Mouse (Mus musculus) erythroblast, adult 5-6 weeks (primary cell): ENCODE data around the gene Gm10842. TPM values are rescaled to one million over a fixed set of nuclear protein-coding genes. Genes with fewer than 3 reads are reported as not detected.

ENCODE experiments used
- ATAC-seq: replicated peaks from 2 replicates; pipeline ENCODE4 v1.8.0; 2016; ENCODE audit warnings: moderate number of reproducible peaks, mild to moderate bottlenecking, moderate TSS enrichment, inconsistent platforms; ENCODE audit not compliant: poor library complexity, low FRiP score, severe bottlenecking
- total RNA-seq, 2 experiments: library from RNA; stranded (forward) in 1 of 2; stranded (reverse) in 1 of 2; fragments of 150-400 nt in 1 of 2; fragments of 200-764, 138-1000 nt in 1 of 2; gene quantifications; 2 replicates each; pipeline versions ENCODE4 v1.2.3 to v1.2.4; 2015 to 2017; ENCODE audit warnings: low replicate concordance in 2 of 2

Gm10842 gene
- total RNA-seq, 2 experiments from 2014 or later: not detected

DNA sequence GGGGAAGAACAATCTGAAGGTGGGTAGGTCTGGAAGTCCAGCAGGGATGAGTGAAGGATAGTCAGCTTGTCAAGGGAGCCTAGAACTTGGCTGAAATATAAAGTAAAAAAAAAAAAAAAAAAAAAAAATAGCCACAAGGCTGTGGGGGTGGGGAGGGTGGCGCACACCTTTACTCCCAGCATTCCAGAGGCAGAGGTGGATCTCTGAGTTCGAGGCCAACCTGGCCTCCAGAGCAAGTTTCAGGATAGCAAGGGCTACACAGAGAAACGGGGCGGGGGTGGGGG is 5.3 kb downstream of the Gm10842 start:
- ATAC-seq: no peak

GRCm38 (mm10) chr11:105152357-105152899 is 5.7 kb downstream of the Gm10842 start:
- peak; percentile 62 for ATAC-seq

DNA sequence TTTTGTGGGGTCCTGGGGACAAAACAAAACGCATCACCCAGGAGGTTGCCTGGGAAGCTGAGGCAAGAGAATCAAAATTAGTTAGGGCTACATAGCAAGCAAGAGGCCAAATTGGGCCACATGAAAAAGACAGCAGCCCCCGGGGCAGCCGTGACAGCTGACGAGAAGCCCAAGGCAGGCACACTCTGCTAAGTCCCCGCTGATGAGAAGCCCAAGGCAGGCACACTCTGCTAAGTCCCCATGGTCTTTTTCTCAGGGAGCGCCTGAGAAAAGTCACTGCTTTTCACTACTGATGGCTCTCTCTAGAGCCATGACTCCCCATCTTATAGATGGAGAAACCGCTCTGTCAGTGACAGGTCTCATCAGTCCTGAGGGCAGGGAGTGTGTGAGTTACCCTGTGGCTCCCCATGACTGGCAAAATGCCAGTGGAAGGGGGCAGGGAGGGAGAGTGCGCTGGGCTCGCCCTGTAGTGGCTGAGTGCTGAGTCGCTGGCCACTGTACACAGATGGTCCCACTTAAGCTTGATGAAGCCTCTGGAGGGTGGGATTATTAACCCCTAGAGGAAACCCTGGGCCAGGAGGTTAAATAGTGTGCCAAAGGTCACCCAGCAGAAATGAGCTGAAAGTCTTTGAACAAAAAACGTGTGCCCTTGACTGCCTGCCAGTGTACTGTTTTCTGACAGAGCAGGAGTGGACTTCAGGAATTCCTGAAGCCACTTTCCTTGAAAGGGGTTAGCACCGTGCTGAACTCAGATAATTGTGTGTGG is 6.6 kb downstream of the Gm10842 start:
- peak; percentile 66 for ATAC-seq

- no peak for ATAC-seq
These were observed 9.2 kb downstream of the Gm10842 start for GRCm38 (mm10) chr11:105155915-105156314.

- no peak for ATAC-seq
These were observed 10.1 kb downstream of the Gm10842 start for GRCm38 (mm10) chr11:105156748-105157267.

DNA sequence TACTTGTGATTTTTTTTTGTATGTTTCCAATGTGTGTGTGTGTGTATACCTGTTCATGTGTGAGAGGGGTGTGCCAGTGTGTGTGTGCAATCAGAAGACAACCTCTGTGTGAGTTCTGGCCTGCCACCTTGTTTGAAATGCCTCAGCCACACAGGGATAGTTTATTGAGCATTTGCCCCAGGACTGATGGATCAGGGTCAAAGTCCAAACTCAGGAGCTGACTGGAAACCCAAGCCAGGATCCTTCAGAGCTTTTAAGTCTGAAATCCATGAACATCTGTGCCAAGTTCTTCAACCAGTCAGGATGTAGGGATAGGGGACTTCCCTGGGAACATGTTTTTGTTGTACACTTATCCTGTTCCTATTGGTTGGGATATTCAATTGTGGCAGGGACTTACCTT is 11.4 kb downstream of the Gm10842 start:
- ATAC-seq: no peak

DNA sequence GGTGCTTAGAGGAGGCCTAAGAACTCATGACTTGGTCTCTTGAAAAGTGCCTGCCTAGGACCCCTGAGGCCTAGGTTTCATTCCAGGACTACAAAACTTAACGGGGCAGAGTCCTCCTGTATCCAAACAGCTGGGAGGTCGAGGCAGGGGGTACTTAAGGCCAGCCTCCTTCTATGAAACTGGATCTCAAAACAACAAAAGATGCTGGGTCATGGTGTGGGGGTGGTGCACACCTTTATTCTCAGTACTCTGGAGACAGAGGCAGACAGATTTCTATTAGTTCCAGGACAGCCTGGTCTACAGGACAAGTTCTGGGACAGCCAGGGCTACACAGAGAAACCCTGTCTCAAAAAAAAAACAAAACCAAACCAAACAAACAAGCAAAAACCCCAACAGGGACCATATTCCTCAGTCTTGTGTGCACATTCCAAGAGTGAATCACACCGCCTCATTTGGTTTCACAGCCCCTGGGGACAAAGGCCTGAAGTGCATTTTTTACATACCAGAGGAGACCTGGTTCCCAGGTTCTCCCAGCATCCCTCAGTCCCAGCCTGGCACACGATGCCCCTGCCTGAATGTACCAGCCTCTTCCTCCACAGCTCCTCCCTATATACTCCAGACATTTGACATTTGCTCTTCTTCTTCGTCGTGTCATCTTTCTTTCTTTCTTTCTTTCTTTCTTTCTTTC is 13.1 kb downstream of the Gm10842 start:
- ATAC-seq: no peak

DNA sequence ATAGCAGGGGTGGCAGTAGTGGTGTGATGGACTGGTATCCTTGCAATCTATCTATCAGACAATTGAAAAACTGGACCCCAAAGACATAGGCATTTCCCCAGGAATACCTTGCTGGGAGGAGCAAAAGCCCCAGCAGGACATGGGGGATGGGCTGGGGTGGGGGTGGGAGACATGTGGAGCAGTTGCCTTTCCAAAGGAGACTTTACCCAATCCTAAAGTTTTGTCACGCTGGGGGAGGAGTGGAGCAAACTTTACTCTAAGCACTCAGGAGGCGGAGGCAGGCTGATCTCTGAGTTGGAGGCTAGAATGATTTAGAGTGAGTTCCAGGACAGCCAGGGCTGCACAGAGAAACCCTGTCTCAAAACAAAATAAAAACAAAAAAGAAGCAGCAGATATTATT is 14.7 kb downstream of the Gm10842 start:
- ATAC-seq: no peak

- peak; percentile 37; the same call in 1 of the 2 replicates for ATAC-seq
These were observed 18.1 kb downstream of the Gm10842 start for GRCm38 (mm10) chr11:105164516-105165510.

DNA sequence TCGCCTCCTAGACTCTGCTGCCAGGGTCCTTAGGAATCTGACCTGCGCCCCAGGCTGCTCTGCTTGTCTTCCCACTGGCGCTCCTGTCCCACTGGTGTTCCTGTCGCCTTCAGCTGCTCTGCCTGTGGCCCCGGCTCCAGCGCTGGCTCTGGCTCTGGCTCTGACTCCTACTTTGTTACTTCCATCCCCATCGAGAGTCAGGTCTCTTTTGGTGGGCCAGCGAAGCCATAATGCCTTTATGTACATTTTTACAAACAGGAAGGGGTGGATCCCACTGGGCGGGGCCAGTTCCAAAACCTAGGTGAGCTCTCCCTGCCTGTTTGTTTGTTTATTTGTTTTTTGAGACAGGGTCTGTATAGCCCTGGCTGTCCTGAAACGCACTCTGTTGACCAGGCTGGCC is 20.1 kb downstream of the Gm10842 start:
- ATAC-seq: no peak

- no peak for ATAC-seq
These were observed 31.8 kb downstream of the Gm10842 start, which contains the start of gene Tlk2 for GRCm38 (mm10) chr11:105178516-105178915. Gene Tlk2 (plus strand): TSS chr11:105178807.

DNA sequence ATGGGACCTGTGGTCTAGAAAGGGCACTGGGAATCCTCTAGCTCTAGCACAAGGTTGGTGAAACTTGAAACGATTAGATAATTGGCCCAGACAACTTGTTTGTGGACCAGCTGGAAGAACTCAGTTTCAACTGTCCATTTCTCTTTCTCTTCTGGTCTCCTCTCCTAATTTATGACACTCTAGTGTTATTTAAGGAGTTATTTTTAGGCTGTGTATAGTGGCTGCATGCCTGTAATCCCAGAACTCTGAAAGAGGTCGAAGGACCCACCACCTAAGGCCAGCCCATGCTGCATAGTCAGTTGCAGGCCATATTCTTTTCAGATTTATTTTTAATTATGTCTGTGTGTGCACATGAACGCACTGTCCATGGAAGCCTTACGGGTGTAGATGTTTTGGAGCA is 32.8 kb downstream of the Gm10842 start:
- no peak for ATAC-seq

DNA sequence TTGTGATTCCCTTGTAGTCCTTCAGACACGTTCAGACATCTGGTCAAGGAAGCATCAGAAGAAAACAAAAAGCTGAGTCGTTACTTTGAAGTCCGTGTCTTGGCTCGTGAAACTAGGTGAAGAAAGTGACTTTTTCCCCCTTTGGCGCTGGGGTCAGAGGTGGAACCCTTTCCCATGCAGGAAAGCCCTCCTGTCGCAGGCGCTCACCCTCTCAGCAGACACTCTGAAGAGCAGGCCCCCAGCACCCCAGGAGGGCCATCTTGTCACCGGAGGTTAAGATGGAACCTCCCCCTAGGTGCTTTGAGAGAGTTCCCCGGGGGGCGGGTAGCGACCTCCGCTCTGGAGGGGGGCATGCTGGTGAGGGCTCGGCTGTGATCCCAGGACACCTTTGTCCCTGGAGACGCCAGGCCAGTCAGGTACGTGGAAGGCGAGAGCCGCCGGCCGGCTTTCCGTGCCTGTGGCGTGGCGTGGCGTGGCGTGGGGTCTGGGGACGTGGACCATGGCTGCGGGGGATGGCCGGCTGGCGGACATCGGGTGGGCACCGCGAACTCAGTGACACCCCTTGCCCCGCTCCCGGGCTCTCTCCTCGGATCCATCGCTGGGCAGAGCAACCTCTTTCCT is 33.9 kb downstream of the Gm10842 start:
- ATAC-seq: peak; percentile 44

GRCm38 (mm10) chr11:105181126-105181637 is 34.5 kb downstream of the Gm10842 start:
- peak; percentile 82 for ATAC-seq

DNA sequence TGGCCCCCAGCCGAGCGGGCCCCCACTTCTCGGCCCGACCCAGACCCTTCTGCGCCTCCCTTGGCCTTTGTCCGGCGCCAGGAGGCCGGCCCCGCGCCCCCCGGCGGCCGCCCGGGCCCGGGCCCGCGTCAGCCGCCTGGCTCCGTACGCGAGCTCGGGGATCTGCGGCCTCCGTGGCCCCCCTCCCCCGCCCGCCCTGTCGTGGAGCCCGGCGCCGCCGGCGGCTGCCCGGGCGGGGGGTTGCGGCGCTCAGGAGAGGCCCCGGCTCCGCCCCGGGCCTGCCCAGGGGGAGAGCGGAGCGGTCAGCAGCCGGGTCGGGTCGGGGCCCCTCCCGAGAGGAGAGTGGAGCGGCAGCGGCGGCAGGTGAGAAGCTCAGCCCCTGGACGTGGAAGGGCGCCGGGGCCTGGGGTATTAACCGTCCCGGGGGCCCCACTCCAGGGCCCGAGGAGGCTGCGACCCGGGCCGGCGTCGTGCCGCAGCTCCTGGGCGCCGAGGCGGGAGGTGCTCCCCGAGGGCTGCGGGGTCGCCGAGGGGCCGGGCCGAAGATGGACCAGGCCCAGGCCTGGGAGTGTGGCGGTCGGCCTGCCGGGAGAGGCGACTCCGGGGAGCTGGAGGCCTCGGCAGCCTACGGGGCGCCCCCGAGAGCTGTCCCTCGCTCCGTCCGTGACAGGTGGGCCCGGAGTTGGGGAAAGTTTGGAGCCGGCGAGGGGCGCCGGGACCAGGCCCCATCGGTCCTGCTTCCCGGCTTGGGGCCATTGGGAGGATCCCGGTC is 35.2 kb downstream of the Gm10842 start:
- ATAC-seq: peak; percentile 48

DNA sequence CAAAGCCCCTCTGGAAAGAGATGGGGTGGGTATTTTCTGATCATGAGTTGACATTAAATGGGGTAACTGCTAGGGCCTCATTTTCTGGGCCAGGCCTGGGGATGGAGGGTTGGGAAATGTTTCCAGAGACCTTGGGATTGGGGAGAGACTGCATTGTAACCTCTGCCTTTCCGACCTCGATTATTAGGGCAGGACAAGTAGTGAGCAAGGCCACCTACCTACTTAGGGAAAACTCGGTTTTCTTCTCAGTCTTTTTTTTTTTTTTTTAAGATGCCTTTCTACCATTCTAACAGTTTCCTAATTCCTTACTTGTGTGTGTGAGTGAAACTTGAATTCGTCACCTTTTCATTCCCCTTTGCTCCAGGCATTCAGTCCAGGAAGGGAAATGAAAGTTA is 35.8 kb downstream of the Gm10842 start:
- ATAC-seq: peak; percentile 37

DNA sequence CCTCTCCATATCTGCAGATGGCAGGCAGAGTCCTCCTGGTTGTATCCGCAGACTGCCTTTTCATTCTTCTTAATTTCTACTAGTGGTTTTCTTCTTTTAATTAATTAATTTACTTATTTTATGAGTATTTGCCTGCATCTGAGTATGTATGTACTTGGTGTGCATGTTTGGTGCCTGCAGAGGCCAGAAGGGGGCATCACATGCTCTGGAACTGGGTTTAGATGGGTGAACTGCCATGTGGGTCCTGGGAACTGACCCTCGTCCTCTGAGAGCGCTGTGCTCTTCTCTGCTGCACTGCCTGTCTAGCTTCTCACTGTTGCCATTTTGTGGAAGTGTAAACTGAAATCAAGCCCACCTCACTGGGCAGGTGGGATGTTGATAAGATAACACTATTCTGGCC is 38.0 kb downstream of the Gm10842 start:
- no peak for ATAC-seq

DNA sequence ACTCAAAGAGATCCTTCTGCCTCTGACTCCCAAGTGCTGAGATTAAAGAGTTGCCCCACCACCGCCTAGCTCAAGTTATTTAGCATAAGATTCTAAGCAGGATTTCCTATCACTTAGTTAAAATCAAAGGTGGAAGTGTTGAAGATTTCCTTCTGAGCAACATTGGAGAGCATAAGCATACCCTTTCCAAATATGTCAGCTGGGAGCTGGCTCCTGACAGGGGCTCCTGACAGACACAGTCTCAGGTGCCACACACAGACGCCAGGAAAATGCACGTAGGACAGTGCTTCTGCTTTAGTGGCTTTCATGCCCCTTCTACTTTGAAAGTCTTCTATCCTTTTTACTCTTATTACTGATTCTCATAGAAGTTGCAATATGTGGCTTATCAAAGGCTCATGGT is 45.5 kb downstream of the Gm10842 start:
- no peak for ATAC-seq
